Mouse (Mus musculus): ENCODE results near the gene Tcap. TPM values are rescaled to one million over a fixed set of nuclear protein-coding genes. Genes with fewer than 3 reads are reported as not detected.

Gene Tcap
- polyA plus RNA-seq, 1 experiment from 2014 or later, result 0.23 TPM

DNA sequence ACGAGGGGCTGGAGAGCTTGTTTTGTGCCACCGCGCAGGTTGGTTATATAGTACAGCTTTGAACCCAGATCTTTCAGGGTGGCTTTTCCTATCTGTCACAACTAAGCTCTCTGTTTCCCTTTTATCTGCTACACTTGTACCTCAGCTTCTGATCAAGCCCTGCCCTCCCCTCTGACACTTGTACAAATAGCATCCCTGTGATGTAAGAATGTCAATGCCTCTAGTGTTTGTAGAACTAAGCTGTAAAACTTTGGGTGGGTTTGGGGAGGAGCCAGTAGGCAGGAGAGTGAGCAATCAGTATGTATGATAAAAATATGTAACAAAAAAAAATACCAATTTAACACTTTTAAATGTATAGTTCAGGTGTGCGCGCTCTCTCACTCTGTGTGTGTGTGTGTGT, 19.2 kb upstream of the Tcap start:
- no peak overlapping the region for H3K27ac ChIP-seq (ENCODE audit: low read length)
- H3K9me3 ChIP-seq (ENCODE audit: control insufficient read depth, low read length), result no peaks in the 10 kb centered on the region
- no peak for ATAC-seq
- no peaks in the 10 kb centered on the region for H3K27me3 ChIP-seq (replicated peaks; ENCODE audit: control insufficient read depth, insufficient read depth, low read length)
- H3K4me3 ChIP-seq (replicated peaks; ENCODE audit: low read length), result no peak overlapping the region
- no peak overlapping the region for H3K9ac ChIP-seq (replicated peaks; ENCODE audit: low read depth, low read length)
- H3K36me3 ChIP-seq (ENCODE audit: control insufficient read depth, insufficient read depth), result no peaks in the 10 kb centered on the region
- H3K4me1 ChIP-seq (replicated peaks; ENCODE audit: control insufficient read depth, insufficient read depth, low read length), result peaks cover 32% of the 10 kb centered on the region
- no peak overlapping the region for H3K4me2 ChIP-seq (ENCODE audit: low read length)
- 92% methylated on average over 5 of the region's 5 CpGs for WGBS

- H3K4me3 ChIP-seq (replicated peaks; ENCODE audit: low read length), result no peak overlapping the region
- no peaks in the 10 kb centered on the region for H3K36me3 ChIP-seq (ENCODE audit: control insufficient read depth, insufficient read depth)
- 78% methylated on average over 10 of the region's 10 CpGs for WGBS
- no peaks in the 10 kb centered on the region for H3K9me3 ChIP-seq (ENCODE audit: control insufficient read depth, low read length)
- H3K27me3 ChIP-seq (replicated peaks; ENCODE audit: control insufficient read depth, insufficient read depth, low read length), result no peaks in the 10 kb centered on the region
- H3K27ac ChIP-seq (ENCODE audit: low read length), result no peak overlapping the region
- ATAC-seq, result no peak
- H3K4me2 ChIP-seq (ENCODE audit: low read length), result no peak overlapping the region
- no peak overlapping the region for H3K9ac ChIP-seq (replicated peaks; ENCODE audit: low read depth, low read length)
- H3K4me1 ChIP-seq (replicated peaks; ENCODE audit: control insufficient read depth, insufficient read depth, low read length), result peaks cover 25% of the 10 kb centered on the region
These were observed 17.3 kb upstream of the Tcap start for GRCm38 (mm10) chr11:98366290-98366689.

- Histone ChIP-seq H3K36me3 (ENCODE audit: control insufficient read depth, insufficient read depth) (no peaks in the 10 kb centered on the region), H3K27me3 (replicated peaks; ENCODE audit: control insufficient read depth, insufficient read depth, low read length) (no peaks in the 10 kb centered on the region), H3K4me3 (replicated peaks; ENCODE audit: low read length) (no peak overlapping the region), H3K27ac (ENCODE audit: low read length) (peak overlapping the region; percentile 42), H3K4me1 (replicated peaks; ENCODE audit: control insufficient read depth, insufficient read depth, low read length) (peaks cover 29% of the 10 kb centered on the region), H3K9ac (replicated peaks; ENCODE audit: low read depth, low read length) (no peak overlapping the region; the same call in 1 of the 2 replicates), H3K4me2 (ENCODE audit: low read length) (no peak overlapping the region), H3K9me3 (ENCODE audit: control insufficient read depth, low read length) (no peaks in the 10 kb centered on the region)
- ATAC-seq, result no peak
- 64% methylated on average over 10 of the region's 10 CpGs for WGBS
These were observed 16.3 kb upstream of the Tcap start for GRCm38 (mm10) chr11:98367171-98367862.

DNA sequence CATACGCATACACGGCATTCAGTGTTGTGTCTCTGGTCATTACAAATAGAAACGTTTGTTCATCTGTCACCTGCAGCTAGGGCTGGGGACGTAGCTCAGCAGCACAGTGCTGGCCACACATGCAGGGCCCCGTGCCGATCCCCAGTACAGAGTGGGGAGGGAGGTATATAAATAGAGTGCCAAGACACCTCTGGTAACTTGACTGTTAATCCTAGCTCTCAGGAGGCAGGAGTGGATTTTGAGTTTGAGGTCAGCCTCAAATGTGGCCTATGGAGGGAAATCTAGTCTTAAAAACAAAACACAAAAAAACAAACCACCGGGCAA, 15.8 kb upstream of the Tcap start:
- H3K9me3 ChIP-seq (ENCODE audit: control insufficient read depth, low read length), result no peaks in the 10 kb centered on the region
- H3K4me2 ChIP-seq (ENCODE audit: low read length), result no peak overlapping the region
- no peak for ATAC-seq
- no peak overlapping the region for H3K4me3 ChIP-seq (replicated peaks; ENCODE audit: low read length)
- H3K4me1 ChIP-seq (replicated peaks; ENCODE audit: control insufficient read depth, insufficient read depth, low read length), result peaks cover 30% of the 10 kb centered on the region
- H3K27me3 ChIP-seq (replicated peaks; ENCODE audit: control insufficient read depth, insufficient read depth, low read length), result no peaks in the 10 kb centered on the region
- no peak overlapping the region; the same call in 1 of the 2 replicates for H3K27ac ChIP-seq (ENCODE audit: low read length)
- H3K9ac ChIP-seq (replicated peaks; ENCODE audit: low read depth, low read length), result no peak overlapping the region
- no peaks in the 10 kb centered on the region for H3K36me3 ChIP-seq (ENCODE audit: control insufficient read depth, insufficient read depth)
- 80% methylated on average over 7 of the region's 7 CpGs for WGBS

DNA sequence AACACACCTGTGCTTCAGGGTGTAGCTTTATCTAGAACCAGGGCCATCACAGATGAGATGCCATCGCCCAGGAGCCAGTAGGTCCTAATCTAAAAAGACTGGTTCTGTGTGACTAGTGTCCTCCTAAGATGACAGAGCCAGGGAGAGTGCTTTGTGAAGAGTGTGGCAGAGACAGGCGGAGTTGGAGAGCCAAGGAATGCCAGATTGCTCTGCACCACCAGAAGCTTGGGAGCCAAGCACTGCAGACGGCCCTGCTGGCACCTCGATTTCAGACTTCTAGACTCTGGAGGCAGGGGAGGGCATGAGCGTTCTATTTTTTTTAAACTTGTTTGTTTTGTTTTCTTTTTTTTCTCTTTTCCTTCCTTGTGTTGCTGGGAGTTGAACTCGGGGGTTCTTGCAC, 14.3 kb upstream of the Tcap start:
- Histone ChIP-seq H3K9me3 (ENCODE audit: control insufficient read depth, low read length) (no peaks in the 10 kb centered on the region), H3K9ac (replicated peaks; ENCODE audit: low read depth, low read length) (no peak overlapping the region), H3K4me2 (ENCODE audit: low read length) (no peak overlapping the region), H3K27ac (ENCODE audit: low read length) (peak overlapping the region; percentile 79), H3K36me3 (ENCODE audit: control insufficient read depth, insufficient read depth) (no peaks in the 10 kb centered on the region), H3K4me3 (replicated peaks; ENCODE audit: low read length) (no peak overlapping the region), H3K4me1 (replicated peaks; ENCODE audit: control insufficient read depth, insufficient read depth, low read length) (peaks cover 32% of the 10 kb centered on the region), H3K27me3 (replicated peaks; ENCODE audit: control insufficient read depth, insufficient read depth, low read length) (no peaks in the 10 kb centered on the region)
- ATAC-seq, result peak; percentile 59; the same call in 1 of the 2 replicates
- WGBS, result 66% methylated on average over 6 of the region's 6 CpGs

GRCm38 (mm10) chr11:98370588-98370987, 13.0 kb upstream of the Tcap start:
- H3K27ac ChIP-seq (ENCODE audit: low read length), result peak overlapping the region; percentile 60
- H3K4me1 ChIP-seq (replicated peaks; ENCODE audit: control insufficient read depth, insufficient read depth, low read length), result peaks cover 32% of the 10 kb centered on the region
- peaks cover 5% of the 10 kb centered on the region; the same call in 1 of the 2 replicates for H3K36me3 ChIP-seq (ENCODE audit: control insufficient read depth, insufficient read depth)
- 71% methylated on average over 2 of the region's 2 CpGs for whole genome bisulfite sequencing
- H3K9me3 ChIP-seq (ENCODE audit: control insufficient read depth, low read length), result no peaks in the 10 kb centered on the region
- no peak overlapping the region for H3K4me3 ChIP-seq (replicated peaks; ENCODE audit: low read length)
- no peak overlapping the region for H3K4me2 ChIP-seq (ENCODE audit: low read length)
- no peak for ATAC-seq
- H3K9ac ChIP-seq (replicated peaks; ENCODE audit: low read depth, low read length), result no peak overlapping the region
- H3K27me3 ChIP-seq (replicated peaks; ENCODE audit: control insufficient read depth, insufficient read depth, low read length), result no peaks in the 10 kb centered on the region

- WGBS, result 29% methylated on average over 10 of the region's 10 CpGs
- H3K27ac ChIP-seq (ENCODE audit: low read length), result peak overlapping the region; percentile 62
- ATAC-seq, result peak; percentile 73
- H3K27me3 ChIP-seq (replicated peaks; ENCODE audit: control insufficient read depth, insufficient read depth, low read length), result no peaks in the 10 kb centered on the region
- H3K9ac ChIP-seq (replicated peaks; ENCODE audit: low read depth, low read length), result peak overlapping the region; percentile 19; the same call in 1 of the 2 replicates
- peaks cover 32% of the 10 kb centered on the region for H3K4me1 ChIP-seq (replicated peaks; ENCODE audit: control insufficient read depth, insufficient read depth, low read length)
- H3K4me2 ChIP-seq (ENCODE audit: low read length), result no peak overlapping the region; the same call in 1 of the 2 replicates
- no peaks in the 10 kb centered on the region for H3K9me3 ChIP-seq (ENCODE audit: control insufficient read depth, low read length)
- H3K36me3 ChIP-seq (ENCODE audit: control insufficient read depth, insufficient read depth), result peaks cover 11% of the 10 kb centered on the region
- H3K4me3 ChIP-seq (replicated peaks; ENCODE audit: low read length), result no peak overlapping the region
These were observed 11.9 kb upstream of the Tcap start for GRCm38 (mm10) chr11:98371556-98372240.

- no peaks in the 10 kb centered on the region for H3K27me3 ChIP-seq (replicated peaks; ENCODE audit: control insufficient read depth, insufficient read depth, low read length)
- no peak for ATAC-seq
- H3K4me2 ChIP-seq (ENCODE audit: low read length), result no peak overlapping the region
- H3K27ac ChIP-seq (ENCODE audit: low read length), result peak overlapping the region; percentile 62
- H3K4me3 ChIP-seq (replicated peaks; ENCODE audit: low read length), result no peak overlapping the region
- WGBS, result 8% methylated on average over 2 of the region's 2 CpGs
- peaks cover 28% of the 10 kb centered on the region for H3K4me1 ChIP-seq (replicated peaks; ENCODE audit: control insufficient read depth, insufficient read depth, low read length)
- no peaks in the 10 kb centered on the region for H3K9me3 ChIP-seq (ENCODE audit: control insufficient read depth, low read length)
- H3K9ac ChIP-seq (replicated peaks; ENCODE audit: low read depth, low read length), result no peak overlapping the region
- peaks cover 17% of the 10 kb centered on the region for H3K36me3 ChIP-seq (ENCODE audit: control insufficient read depth, insufficient read depth)
These were observed 11.2 kb upstream of the Tcap start for GRCm38 (mm10) chr11:98372406-98372805.

GRCm38 (mm10) chr11:98373244-98373643, 10.4 kb upstream of the Tcap start:
- Histone ChIP-seq H3K9ac (replicated peaks; ENCODE audit: low read depth, low read length) (no peak overlapping the region), H3K36me3 (ENCODE audit: control insufficient read depth, insufficient read depth) (peaks cover 20% of the 10 kb centered on the region), H3K4me2 (ENCODE audit: low read length) (peak overlapping the region; percentile 2; the same call in 1 of the 2 replicates), H3K9me3 (ENCODE audit: control insufficient read depth, low read length) (no peaks in the 10 kb centered on the region), H3K4me1 (replicated peaks; ENCODE audit: control insufficient read depth, insufficient read depth, low read length) (peaks cover 25% of the 10 kb centered on the region), H3K27me3 (replicated peaks; ENCODE audit: control insufficient read depth, insufficient read depth, low read length) (no peaks in the 10 kb centered on the region), H3K27ac (ENCODE audit: low read length) (peak overlapping the region; percentile 31), H3K4me3 (replicated peaks; ENCODE audit: low read length) (no peak overlapping the region)
- no peak for ATAC-seq
- 79% methylated on average over 6 of the region's 6 CpGs for WGBS

All from forebrain, embryonic 16.5 days (tissue).